Mouse (Mus musculus): ENCODE data around the gene Stk36.

The Stk36 gene

DNA sequence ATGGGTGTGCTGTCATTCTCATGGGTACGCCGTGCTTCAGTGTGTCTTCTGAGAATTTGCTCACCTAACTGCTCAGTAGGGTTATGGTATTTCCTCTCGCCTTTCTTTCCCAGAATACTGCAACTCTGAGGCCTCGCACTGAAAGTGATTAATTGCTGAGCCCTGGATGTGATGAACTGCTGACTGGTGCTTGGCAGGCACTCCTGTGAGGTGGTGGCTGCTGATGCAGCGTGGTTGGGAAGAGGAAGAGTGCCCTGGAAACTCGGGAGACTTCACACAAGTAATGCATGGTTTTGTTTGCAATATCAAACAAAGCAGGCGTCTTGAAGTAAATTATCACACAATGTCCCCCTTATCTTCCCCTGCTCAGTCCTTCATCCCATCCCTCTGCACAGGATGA is 71.5 kb downstream of the Stk36 start:
- no peak for DNase-seq

DNA sequence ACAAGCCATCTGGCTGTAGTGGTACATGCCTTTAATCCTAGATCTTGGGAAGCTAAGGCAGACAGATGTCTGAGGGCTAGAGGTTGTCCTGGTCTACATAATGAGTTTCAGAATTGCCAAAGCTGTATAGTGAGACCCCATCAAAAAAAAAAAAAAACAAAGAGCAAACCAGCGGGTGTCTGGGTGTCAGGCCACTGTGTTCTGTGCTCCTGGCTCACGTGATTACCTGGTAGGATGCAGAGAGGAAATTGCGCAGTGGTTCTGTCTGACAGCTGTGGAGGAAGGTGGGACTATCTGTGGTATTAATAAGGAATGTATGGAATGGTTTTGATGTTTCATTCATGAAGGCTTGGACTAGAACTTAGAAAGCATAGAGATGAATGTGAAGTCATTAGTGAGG is 75.6 kb downstream of the Stk36 start:
- DNase-seq, result no peak

DNA sequence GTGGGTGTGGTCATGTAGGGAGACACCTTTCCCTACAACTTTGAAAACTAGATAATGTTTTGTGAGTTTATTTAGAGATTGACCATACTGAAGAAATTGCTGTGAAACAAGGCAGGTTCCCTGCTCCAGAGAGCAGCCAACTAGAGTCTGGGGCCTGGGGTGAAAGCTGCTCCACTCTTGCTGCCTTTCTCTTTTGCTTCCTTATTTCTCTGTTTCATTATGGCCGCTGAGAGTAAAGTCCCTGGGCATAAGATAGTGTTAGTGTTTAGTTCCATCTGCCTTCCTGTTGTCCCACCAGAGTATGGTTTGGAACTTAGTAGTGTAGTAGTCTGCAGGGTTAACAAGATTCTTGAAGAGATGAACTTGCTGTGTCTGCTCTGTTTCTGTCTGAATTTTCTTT is 76.6 kb downstream of the Stk36 start:
- no peak for DNase-seq
